Mouse (Mus musculus) testis, adult 2 months (tissue): Measurements from ENCODE around the gene Nagk.

Experiments
- CTCF ChIP-seq: fragments of 200-500 bp; IDR thresholded peaks from 2 replicates; pipeline ENCODE4 v1.5.1; 2012; ENCODE audit warnings: low read depth, mild to moderate bottlenecking, inconsistent platforms, low read length, moderate library complexity; ENCODE audit not compliant: control insufficient read depth, insufficient read depth, insufficient replicate concordance
- POLR2A ChIP-seq: fragments of 200-500 bp; IDR thresholded peaks from 2 replicates; pipeline ENCODE4 v1.6.1; 2012; ENCODE audit warnings: low read depth, mild to moderate bottlenecking, inconsistent platforms, low read length, moderate library complexity; ENCODE audit not compliant: control insufficient read depth

- TF ChIP-seq POLR2A: no peak
- no peak for TF ChIP-seq CTCF
Measured at GRCm38 (mm10) chr6:83762880-83763431, 31.8 kb upstream of the Nagk start.
